Mouse (Mus musculus) ES-E14 (cell line): ENCODE results near the gene Zmynd10. TPM values are rescaled to one million over a fixed set of nuclear protein-coding genes. Genes with fewer than 3 reads are reported as not detected.

ENCODE experiments used
- DNase-seq: peaks from one replicate; pipeline ENCODE4 v3.0.0-alpha.2; 2013; ENCODE audit warnings: low read depth, low spot score
- H3K27ac ChIP-seq: 2 replicates; pipeline ENCODE4 v1.5.1; 2012; ENCODE audit warnings: low read depth, mild to moderate bottlenecking, low read length, moderate library complexity, mixed read lengths; ENCODE audit not compliant: poor library complexity, insufficient read depth, severe bottlenecking
- H3K36me3 ChIP-seq: 2 replicates; pipeline ENCODE4 v1.6.1; 2012; ENCODE audit warnings: mild to moderate bottlenecking, low read length, moderate library complexity, mixed read lengths; ENCODE audit not compliant: control insufficient read depth, poor library complexity, insufficient read depth, severe bottlenecking
- H3K4me1 ChIP-seq, 2 experiments: fragments of 150-350 bp in 1 of 2; sonication (generic) in 1 of 2; 2 replicates each; pipeline ENCODE4 v1.6.1; 2012; ENCODE audit warnings: low read length in 2 of 2, mild to moderate bottlenecking in 1 of 2, mixed read lengths in 1 of 2; ENCODE audit not compliant: control insufficient read depth in 2 of 2, insufficient read depth in 2 of 2, poor library complexity in 1 of 2
- H3K4me3 ChIP-seq, 2 experiments: fragments of 150-350 bp in 1 of 2; sonication (generic) in 1 of 2; 2 replicates each; pipeline ENCODE4 v1.5.1; 2012; ENCODE audit warnings: low read length in 2 of 2, low read depth in 1 of 2, mild to moderate bottlenecking in 1 of 2, mixed read lengths in 1 of 2; ENCODE audit not compliant: insufficient read depth in 1 of 2, poor library complexity in 1 of 2, severe bottlenecking in 1 of 2
- H3K9ac ChIP-seq: 2 replicates; pipeline ENCODE4 v1.6.1; 2012; ENCODE audit warnings: low read depth, mild to moderate bottlenecking, low read length, mixed read lengths; ENCODE audit not compliant: poor library complexity, insufficient read depth, severe bottlenecking
- H3K9me3 ChIP-seq: fragments of 150-350 bp; sonication (generic); 2 replicates; pipeline ENCODE4 v1.6.1; 2012; ENCODE audit warnings: low read depth, mild to moderate bottlenecking, low read length; ENCODE audit not compliant: control insufficient read depth, insufficient read depth
- CHD2 ChIP-seq: IDR thresholded peaks from 2 replicates; pipeline ENCODE4 v1.6.1; 2014; ENCODE audit warnings: mild to moderate bottlenecking, low read depth, low read length, inconsistent platforms
- HCFC1 ChIP-seq: IDR thresholded peaks from 2 replicates; pipeline ENCODE4 v1.6.1; 2012; ENCODE audit warnings: low read length, inconsistent platforms, borderline replicate concordance; ENCODE audit not compliant: insufficient read depth
- MAFK ChIP-seq: IDR thresholded peaks from 2 replicates; pipeline ENCODE4 v1.6.1; 2014; ENCODE audit warnings: mild to moderate bottlenecking, low read depth, low read length, inconsistent platforms; ENCODE audit not compliant: insufficient read depth
- ZC3H11A ChIP-seq: IDR thresholded peaks from 2 replicates; pipeline ENCODE4 v1.6.1; 2012; ENCODE audit warnings: low read depth, mild to moderate bottlenecking, inconsistent platforms, low read length, borderline replicate concordance
- ZNF384 ChIP-seq: IDR thresholded peaks from 2 replicates; pipeline ENCODE4 v1.6.1; 2012; ENCODE audit warnings: low read depth, low read length, inconsistent platforms
- in situ Hi-C, 2 experiments: fragments of 600-800 bp; cut with MboI; formaldehyde crosslinking; loops; one replicate each; pipeline ENCODE4 v1.15.1; 2025; ENCODE audit warnings: low sequenced_read_pairs in 2 of 2, inconsistent platforms in 1 of 2; ENCODE audit not compliant: unreplicated experiment in 2 of 2
- total RNA-seq: library from RNA; depleted of rRNA; stranded (reverse); fragments of 300-350 nt; gene quantifications from 2 replicates; pipeline ENCODE4 v1.2.3, GENCODE M21; 2012

The Zmynd10 gene
- total RNA-seq, 1 experiment = 0.49 TPM

DNA sequence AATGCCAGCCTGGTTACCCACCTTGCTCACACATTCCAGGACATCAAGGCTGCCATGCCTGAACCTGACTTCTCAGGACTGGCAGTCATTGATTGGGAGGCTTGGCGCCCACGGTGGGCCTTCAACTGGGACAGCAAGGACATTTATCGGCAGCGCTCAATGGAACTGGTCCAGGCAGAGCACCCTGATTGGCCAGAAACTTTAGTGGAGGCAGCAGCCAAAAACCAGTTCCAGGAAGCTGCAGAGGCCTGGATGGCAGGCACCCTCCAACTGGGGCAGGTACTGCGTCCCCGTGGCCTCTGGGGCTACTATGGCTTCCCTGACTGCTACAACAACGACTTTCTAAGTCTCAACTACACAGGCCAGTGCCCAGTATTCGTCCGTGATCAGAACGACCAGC, 30.8 kb downstream of the Zmynd10 start:
- in situ Hi-C loops = no loop called here
- H3K4me1 ChIP-seq = peaks cover 2 to 22% of the 10 kb centered on the region in 2 experiments; a peak in 2 of 4 replicates
- DNase-seq = no peak
- no peaks in the 10 kb centered on the region for H3K9me3 ChIP-seq
- TF ChIP-seq ZNF384 = no peak
- no peak for TF ChIP-seq MAFK
- TF ChIP-seq CHD2 = no peak
- no peak for TF ChIP-seq ZC3H11A
- no peak for TF ChIP-seq HCFC1
- no peaks in the 10 kb centered on the region; the same call in 1 of the 2 replicates for H3K36me3 ChIP-seq
- no peak overlapping the region for H3K4me3 ChIP-seq
- no peak overlapping the region for H3K9ac ChIP-seq
- no peak overlapping the region for H3K27ac ChIP-seq

DNA sequence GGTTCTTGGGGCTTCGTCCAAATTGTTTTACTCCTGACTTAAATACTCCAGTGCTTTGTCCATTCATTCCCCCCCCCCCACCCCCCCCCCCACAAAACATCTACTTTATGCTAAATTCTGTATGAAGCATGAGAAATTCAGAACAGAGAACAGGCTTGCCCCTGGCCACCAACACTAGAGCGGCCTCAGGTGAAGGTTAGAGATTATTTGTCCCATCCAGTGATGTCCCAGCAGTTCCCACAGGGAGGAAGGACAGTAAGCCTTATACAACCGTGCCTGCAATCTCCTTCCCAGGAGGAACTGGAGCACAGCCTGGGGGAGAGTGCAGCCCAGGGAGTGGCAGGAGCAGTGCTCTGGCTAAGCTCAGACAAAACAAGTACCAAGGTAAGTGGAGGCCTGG, 31.5 kb downstream of the Zmynd10 start, which contains the start of gene Naa80:
Gene Naa80, plus strand, starts transcription at position 301 of the 400 bp plus-strand sequence.
- Histone ChIP-seq H3K4me1 (peaks cover 2 to 22% of the 10 kb centered on the region in 2 experiments; a peak in 2 of 4 replicates), H3K36me3 (no peaks in the 10 kb centered on the region; the same call in 1 of the 2 replicates), H3K27ac (no peak within 1 kb of the TSS), H3K9ac (0 out of 2 replicates have a peak within 1 kb of the TSS, but pooled peaks have one; percentile 3), H3K4me3 (no peak within 1 kb of the TSS), H3K9me3 (no peaks in the 10 kb centered on the region)
- TF ChIP-seq ZC3H11A = no peak
- TF ChIP-seq MAFK = no peak
- TF ChIP-seq CHD2 = no peak
- TF ChIP-seq ZNF384 = no peak
- TF ChIP-seq HCFC1 = no peak
- in situ Hi-C loops = no loop called here
- no peak for DNase-seq

DNA sequence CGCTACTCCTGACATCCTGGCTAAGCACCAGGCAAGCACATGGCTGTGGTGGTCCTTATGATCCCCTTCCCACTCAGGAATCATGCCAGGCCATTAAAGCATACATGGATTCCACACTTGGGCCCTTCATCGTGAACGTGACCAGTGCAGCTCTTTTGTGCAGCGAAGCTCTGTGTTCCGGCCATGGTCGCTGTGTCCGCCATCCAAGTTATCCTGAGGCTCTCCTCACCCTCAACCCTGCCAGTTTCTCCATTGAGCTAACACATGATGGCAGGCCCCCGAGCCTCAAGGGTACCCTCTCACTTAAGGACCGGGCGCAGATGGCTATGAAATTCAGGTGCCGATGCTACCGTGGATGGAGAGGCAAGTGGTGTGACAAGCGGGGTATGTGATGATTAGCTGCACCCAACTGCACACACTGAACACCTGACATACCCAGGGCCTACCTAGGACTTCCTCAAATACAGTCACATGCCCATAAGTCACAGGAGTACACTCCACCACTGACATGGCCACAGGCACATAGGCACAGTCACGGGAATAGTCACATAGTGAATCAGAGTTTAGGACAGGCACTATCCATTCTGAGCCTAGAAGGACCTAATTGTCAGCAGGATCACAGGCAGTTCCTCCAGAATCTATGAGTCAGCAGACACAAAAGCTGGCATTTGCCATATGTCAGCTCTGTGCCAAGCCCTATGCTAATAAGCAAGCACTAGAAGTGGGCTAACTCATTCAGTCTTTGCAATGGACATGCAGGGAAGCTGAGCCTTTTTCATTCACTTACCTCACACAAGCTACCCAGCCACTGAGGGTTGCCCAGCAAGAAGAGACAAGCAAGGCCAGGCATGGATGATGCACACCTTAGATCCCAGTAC, 32.2 kb downstream of the Zmynd10 start:
- in situ Hi-C loops = no loop called here
- no peaks in the 10 kb centered on the region for H3K9me3 ChIP-seq
- TF ChIP-seq ZNF384 (no peak), CHD2 (no peak), HCFC1 (no peak), ZC3H11A (no peak), MAFK (no peak)
- peaks cover 2 to 22% of the 10 kb centered on the region in 2 experiments; a peak in 2 of 4 replicates for H3K4me1 ChIP-seq
- H3K27ac ChIP-seq = no peak overlapping the region
- 0 out of 2 replicates have a peak overlapping the region, but pooled peaks have one; percentile 3 for H3K9ac ChIP-seq
- DNase-seq = no peak
- no peaks in the 10 kb centered on the region; the same call in 1 of the 2 replicates for H3K36me3 ChIP-seq
- no peak overlapping the region for H3K4me3 ChIP-seq

DNA sequence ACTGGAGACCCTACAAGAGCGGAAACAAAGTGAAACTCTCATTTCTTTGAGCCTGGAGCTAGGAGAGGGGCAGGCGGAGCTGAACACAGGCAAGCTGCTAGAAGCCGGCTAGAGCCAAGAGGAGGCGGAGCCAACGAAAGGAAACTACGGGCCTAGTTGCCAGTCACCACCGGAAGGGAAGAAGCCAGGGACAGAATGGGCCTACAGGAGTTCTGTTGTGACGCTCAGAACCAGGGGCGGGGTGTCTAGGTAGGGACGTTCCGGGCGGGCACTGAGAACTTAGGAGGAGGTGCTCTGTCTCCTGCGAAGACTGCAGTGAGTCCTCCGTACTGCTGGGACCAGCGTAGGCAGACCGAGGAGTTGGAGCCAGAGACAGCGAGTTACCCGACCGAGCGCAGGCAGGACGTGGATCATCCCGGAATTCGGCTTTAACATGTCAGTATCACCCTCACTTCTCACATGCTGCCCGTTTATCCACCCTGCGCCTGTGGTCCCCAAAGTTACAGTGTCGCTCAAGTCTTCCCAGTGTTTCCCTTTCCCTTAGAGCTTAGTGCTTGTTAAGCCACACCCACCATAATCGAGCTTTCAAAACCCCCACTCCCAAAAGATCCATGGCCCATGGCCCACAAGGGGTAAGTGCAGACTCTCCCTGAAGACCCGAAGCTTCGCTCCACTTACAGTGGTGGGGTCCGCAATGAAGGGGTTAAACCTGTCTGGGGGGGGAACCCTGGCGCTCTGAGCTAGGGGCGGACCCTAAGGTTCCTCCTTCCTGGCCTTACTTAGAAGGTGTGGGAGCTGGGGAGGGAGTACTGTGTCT, 33.6 kb downstream of the Zmynd10 start, which contains the start of gene Hyal3:
Gene Hyal3, plus strand, starts transcription at position 318 of the 817 bp plus-strand sequence.
- H3K9ac ChIP-seq = peak within 1 kb of the TSS; percentile 61
- in situ Hi-C loops = no loop called here
- H3K9me3 ChIP-seq = no peaks in the 10 kb centered on the region
- H3K4me3 ChIP-seq = peak within 1 kb of the TSS; percentile 65 to 76
- no peak for TF ChIP-seq ZC3H11A
- TF ChIP-seq ZNF384 = no peak
- TF ChIP-seq HCFC1 = no peak
- no peak for TF ChIP-seq MAFK
- TF ChIP-seq CHD2 = no peak
- peak within 1 kb of the TSS; percentile 51 for H3K27ac ChIP-seq
- peaks cover 2 to 21% of the 10 kb centered on the region in 2 experiments; a peak in 1 of 4 replicates for H3K4me1 ChIP-seq
- no peaks in the 10 kb centered on the region; the same call in 1 of the 2 replicates for H3K36me3 ChIP-seq
- DNase-seq = no peak
